Mouse (Mus musculus) regulatory T cell (primary cell): ENCODE results near the gene Olfr259.

Source experiments
- in situ Hi-C: fragments of 300-600 bp; cut with MboI, MseI; formaldehyde crosslinking; loops from one replicate; pipeline ENCODE4 v1.15.1; 2025; ENCODE audit warnings: high pct_unique_total_duplicates

The Olfr259 gene

GRCm38 (mm10) chr2:87114467-87114866 lies at the start of gene Olfr259:
Gene Olfr259, minus strand, starts transcription at chr2:87114567.
- in situ Hi-C loops: no loop called here

GRCm38 (mm10) chr2:87152524-87152923 lies 38.2 kb upstream of the Olfr259 start, which contains the start of gene Olfr1111:
Gene Olfr1111, minus strand, starts transcription at chr2:87152624.
- in situ Hi-C loops: no loop called here

GRCm38 (mm10) chr2:87140200-87140599 lies 25.8 kb upstream of the Olfr259 start, which contains the start of gene Olfr1110:
Gene Olfr1110, minus strand, starts transcription at chr2:87140300.
- in situ Hi-C loops: no loop called here

- in situ Hi-C loops: no loop called here
These were observed 18.5 kb downstream of the Olfr259 start, which contains the start of gene Olfr1109 for GRCm38 (mm10) chr2:87095908-87096307. Gene Olfr1109, minus strand, starts transcription at chr2:87096008.

- in situ Hi-C loops: no loop called here
These were observed 38.6 kb downstream of the Olfr259 start, which contains the start of gene Olfr1107 for GRCm38 (mm10) chr2:87075717-87076116. Gene Olfr1107, minus strand, starts transcription at chr2:87075817.
